Mouse (Mus musculus) splenic B cell, adult 2 months (primary cell): ENCODE measurements at regions not wholly inside any gene's neighbourhood (a gene's known extent, or its start where the extent isn't known, plus 50 kb on each side); places are given as distances from the start of the nearest gene placed in this dataset.

Experiments
- DNase-seq: peaks from one replicate; pipeline ENCODE4 v3.0.0-alpha.2; 2011; ENCODE audit warnings: low read depth, low spot score
- H3K27me3 ChIP-seq: 2 replicates; pipeline ENCODE4 v1.6.1; 2012; ENCODE audit warnings: mild to moderate bottlenecking, low read length, moderate library complexity, mixed read lengths; ENCODE audit not compliant: control insufficient read depth, poor library complexity, insufficient read depth, severe bottlenecking
- H3K36me3 ChIP-seq: 2 replicates; pipeline ENCODE4 v1.6.1; 2012; ENCODE audit warnings: mild to moderate bottlenecking, low read length, moderate library complexity, mixed read lengths; ENCODE audit not compliant: control insufficient read depth, poor library complexity, insufficient read depth, severe bottlenecking

DNA sequence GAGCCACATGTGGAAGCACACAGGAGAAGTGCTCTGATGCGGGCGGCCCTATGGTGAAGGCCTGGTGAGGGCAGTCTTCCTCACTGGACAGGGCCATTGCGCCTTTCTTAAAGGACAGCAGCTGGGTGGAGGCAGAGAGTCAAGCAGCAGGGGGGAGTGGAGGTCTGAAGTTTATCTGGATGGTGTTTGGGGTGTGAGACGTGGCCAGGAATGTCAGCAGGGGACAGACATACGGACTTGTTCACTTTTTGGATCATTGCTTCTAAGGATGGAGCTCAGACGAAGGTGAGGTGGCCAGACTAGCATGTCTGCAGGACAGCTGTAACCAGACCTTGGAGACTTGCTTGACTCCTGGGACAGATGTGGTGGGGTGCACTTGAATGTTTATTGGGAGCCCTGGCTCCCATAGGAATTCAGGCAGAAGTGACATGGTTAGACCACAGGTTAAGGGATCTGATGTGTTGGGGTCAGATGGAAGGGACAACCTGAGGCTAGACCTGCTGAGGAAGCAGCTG, 86.0 kb upstream of the Gm26897 start:
- Histone ChIP-seq H3K27me3 (no peaks in the 10 kb centered on the region), H3K36me3 (no peaks in the 10 kb centered on the region)
- no peak for DNase-seq

DNA sequence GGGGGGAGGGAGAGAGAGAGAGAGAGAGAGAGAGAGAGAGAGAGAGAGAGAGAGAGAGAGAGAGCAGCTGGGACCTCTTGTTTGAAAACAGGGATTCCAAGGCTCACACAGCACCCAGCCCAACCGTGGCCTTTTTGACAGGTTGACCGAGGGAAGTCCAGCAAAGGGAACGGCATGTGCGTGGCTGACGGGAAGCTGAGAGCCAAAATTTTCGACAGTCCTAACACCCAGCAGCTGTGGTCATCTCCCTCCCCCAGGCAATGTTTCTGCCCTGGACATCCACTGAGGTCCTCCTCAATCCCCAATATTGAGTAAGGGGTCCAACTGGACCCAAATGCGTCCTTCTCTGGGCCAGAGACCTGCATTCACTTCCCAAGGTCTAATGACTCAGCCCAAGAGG, 85.2 kb upstream of the Gm26897 start:
- H3K27me3 ChIP-seq, result no peaks in the 10 kb centered on the region
- no peaks in the 10 kb centered on the region for H3K36me3 ChIP-seq
- DNase-seq, result no peak

DNA sequence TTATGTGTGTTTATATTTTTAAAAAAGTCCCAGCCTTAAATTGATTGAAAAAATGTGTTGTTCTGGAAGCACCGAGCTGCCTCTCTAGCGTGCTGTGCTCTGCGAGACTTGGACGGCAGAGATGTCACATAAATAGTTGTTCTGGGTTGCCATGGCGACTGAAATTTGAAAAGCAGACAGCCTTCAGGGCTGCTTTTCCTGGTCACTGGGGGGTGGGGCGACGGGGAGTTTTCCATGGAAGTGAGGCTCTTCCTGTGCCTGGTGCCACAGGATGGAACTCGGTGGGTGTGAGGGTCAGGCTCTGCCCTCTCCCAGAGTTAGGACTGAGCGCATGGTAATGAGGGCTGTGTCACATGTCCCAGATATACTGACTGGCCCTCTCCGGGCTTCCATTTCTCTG, 84.7 kb upstream of the Gm26897 start:
- no peaks in the 10 kb centered on the region for H3K27me3 ChIP-seq
- H3K36me3 ChIP-seq, result no peaks in the 10 kb centered on the region
- DNase-seq, result no peak

DNA sequence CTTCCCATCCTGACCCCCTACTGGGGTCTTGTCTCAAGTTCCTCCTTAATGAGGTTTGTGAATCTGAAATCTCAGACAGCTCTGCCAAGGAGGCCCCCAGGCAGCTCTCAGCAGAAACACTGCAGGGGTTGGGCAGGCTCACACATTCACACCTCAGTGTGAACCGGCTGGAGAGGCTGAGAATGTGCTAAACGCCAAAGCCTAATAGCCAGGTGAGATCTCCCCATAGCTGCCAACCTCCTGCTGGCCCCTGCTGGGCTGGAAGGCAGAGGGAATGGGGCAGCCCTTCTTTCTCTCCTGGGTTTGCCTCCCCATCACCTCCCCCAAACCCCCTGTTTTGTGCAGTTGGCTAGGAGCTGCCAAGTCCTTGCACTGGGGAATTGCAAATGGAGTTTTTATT, 81.3 kb upstream of the Gm26897 start:
- no peaks in the 10 kb centered on the region for H3K27me3 ChIP-seq
- no peaks in the 10 kb centered on the region for H3K36me3 ChIP-seq
- DNase-seq, result no peak

DNA sequence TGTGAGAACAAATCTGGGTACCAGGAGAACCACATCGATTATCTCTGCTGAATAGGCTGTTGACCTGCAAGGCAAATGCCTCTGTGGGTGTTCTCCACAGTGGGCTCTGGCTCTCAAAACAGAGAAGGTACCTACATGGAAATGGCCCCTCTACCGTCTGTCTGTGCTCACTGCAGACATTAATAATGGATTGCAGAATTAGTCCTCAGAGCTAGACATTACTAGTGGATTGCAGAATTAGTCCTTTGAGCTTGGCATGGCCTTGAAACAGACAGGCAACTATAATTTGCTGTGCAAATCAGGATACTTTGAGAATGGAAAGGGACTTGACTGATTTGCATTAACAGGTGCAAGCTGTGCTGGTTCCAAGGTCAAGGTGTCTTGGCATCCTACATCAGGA, 77.3 kb upstream of the Gm26897 start:
- Histone ChIP-seq H3K36me3 (no peaks in the 10 kb centered on the region), H3K27me3 (no peaks in the 10 kb centered on the region)
- DNase-seq, result no peak

DNA sequence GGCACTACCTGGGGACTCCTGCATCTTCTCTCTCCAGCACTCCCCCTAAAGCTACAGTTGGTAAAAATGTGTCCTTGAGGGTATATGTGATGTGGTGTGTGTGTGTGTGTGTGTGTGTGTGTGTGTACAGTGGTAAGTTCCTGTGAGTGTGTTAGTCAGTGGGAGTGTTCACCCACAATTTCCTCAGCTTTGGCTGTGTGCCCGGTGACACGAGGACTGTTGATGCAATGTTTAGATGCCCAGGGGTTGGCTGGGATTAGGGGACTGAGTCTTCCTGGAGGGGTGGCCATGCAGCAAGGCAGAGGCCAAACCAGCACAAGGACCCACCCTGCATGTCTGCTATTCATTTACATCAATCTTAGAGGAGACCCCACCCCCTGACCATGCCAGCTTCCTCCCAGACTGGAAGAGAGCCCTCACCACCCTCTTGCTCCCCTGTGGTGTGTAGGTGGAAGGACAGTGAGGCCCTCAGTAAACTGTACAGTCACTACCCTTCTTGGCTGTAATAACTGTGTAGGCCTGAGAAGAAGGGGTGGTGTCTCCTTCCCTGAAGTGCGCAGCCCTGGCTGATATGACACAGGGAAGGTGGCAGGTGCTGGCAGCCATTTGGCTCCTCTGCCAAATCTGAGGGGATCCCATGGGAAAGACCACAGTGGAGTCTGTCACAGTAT, 75.8 kb upstream of the Gm26897 start:
- Histone ChIP-seq H3K27me3 (no peaks in the 10 kb centered on the region), H3K36me3 (no peaks in the 10 kb centered on the region)
- no peak for DNase-seq

DNA sequence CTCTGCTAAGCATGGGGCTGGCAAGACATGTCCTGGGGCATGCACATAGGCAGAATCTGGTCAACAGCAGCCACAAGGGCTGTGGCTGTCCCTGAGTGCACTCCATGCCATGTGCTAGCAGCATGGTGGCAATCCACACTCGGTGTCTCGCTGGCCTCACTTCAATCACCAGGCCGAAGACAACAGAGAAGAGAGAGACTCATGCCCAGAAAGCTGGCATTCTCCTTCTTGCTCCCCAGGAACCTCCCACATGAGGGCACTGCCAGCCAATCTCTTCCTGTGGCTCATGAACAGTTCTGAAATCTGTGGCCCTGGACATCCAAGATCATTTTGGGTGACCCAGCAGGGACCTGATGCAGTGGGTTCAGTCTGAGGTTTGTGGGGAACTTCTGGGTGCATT, 74.5 kb upstream of the Gm26897 start:
- H3K36me3 ChIP-seq, result no peaks in the 10 kb centered on the region
- no peaks in the 10 kb centered on the region for H3K27me3 ChIP-seq
- DNase-seq, result no peak

DNA sequence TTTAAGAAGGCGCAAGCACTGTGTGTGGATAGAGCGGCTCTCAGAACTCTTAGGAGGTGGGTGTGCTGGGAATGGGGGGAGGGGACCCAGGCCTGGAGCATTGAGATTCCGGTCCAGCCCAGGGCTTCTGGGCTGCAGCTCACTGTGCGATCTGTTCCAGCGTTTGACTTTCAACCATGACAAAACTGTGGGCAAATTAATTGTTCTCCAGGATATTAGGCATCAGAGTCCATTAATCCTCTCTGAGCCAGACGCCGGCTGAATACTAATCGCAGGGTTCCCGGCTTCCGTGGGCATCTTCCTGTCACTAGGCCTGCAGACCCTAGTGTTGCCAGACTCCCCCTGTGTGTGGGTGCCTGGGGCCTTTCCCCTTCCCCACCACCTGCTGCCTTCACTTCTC, 73.3 kb upstream of the Gm26897 start:
- DNase-seq, result no peak

DNA sequence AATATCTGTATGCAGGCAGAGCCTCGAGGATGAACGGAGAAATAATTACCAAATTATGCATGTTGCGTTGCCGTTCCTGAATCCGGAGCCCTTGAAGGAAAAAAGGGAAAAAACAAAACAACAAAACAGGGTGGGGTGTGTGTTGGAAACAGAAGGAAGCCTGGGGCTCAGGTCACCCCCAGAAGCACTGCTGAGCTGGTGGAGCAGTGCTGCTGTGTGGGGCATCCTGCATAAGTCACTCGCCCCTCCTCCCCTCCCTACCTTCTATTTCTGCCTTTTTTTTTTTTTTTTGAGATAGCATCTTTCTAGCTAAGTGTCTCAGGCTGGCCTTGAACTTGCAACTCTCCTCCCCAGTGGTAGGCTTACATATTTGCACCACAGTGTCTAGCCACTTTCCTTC, 72.8 kb upstream of the Gm26897 start:
- DNase-seq, result no peak
- H3K27me3 ChIP-seq, result no peaks in the 10 kb centered on the region
- no peaks in the 10 kb centered on the region for H3K36me3 ChIP-seq

More for the DNA sequence above, 73.3 kb upstream of the Gm26897 start:
- Histone ChIP-seq H3K36me3 (no peaks in the 10 kb centered on the region), H3K27me3 (no peaks in the 10 kb centered on the region)

DNA sequence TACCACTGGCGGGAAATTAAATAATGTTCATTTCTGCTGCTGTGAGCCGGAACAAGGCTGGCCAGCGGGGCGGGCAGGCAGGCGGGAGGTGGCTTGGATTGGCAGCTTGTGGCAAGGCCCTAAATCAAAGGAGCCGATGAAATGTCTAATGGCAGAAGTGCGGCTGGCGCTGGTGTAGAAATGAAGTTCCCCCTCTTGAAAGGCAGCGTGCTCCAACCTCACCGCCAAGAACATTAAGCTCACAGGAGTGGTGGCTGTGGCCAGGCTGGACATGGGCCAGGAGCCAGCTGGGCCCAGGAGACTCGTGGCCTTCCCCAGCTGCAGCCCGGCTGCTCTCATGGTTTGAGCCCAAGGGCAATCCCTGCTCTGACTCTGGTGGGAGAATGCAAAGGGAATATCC, 71.8 kb upstream of the Gm26897 start:
- Histone ChIP-seq H3K36me3 (no peaks in the 10 kb centered on the region), H3K27me3 (no peaks in the 10 kb centered on the region)
- DNase-seq, result no peak

DNA sequence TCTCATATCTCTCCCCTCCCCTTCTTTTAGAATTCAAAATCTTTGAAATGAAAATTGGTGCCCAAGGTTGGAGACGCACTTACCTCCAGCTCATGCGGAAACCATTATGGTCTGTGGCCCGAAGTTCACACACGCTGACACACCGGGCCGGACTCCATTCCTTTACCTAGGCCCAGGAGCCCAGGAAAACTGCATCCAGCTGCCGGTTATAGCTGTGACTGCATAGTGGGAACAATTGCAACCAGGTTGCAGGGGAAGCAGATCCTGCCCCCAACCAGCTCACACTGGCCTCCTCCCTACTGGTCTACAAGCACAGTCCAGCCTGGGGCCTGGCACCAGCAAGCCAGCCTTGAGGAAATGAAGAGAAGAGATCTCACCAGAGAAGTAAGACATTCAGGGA, 69.9 kb upstream of the Gm26897 start:
- Histone ChIP-seq H3K36me3 (no peaks in the 10 kb centered on the region), H3K27me3 (no peaks in the 10 kb centered on the region)
- DNase-seq, result no peak

DNA sequence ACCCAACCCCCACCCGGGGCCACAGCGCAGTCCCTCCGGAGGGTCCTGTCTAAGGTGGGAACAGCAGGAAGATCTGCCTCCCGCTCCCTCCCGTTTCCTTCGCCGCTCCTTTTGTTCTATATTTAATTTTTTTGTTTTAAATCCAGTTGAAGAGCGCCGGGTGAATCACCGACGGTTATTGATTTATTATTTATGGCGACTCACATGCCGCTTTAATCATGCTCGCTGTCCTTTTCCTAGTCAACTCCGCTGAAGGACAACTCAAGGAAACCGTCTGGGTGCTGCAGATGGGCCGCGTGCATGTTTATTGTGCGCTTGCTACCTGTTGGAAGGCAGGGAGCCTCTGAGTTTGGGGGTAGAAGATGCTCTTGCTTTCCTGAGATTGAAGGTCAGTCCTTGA, 68.3 kb upstream of the Gm26897 start:
- no peaks in the 10 kb centered on the region for H3K36me3 ChIP-seq
- no peaks in the 10 kb centered on the region for H3K27me3 ChIP-seq
- DNase-seq, result no peak

DNA sequence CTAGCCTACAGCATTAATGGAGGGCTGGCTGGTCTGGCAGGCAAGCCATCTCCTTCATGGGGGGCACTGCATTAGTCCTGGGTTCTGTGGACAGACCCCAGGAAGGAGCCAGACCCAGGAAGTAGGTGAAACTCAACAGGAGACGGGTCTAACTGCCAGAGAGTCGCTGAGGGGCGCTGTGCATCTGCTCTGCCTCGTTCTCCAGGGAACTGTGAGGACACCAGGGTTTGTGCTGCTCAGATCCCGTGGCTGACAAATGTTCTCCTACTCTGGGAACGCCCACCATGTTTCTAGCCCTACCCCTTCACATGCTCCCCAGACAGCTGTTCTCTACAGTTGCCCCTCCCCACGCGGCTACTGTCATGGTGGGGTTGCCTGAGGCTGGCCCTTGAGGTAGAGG, 67.7 kb upstream of the Gm26897 start:
- H3K36me3 ChIP-seq, result no peaks in the 10 kb centered on the region
- no peaks in the 10 kb centered on the region for H3K27me3 ChIP-seq
- DNase-seq, result no peak

DNA sequence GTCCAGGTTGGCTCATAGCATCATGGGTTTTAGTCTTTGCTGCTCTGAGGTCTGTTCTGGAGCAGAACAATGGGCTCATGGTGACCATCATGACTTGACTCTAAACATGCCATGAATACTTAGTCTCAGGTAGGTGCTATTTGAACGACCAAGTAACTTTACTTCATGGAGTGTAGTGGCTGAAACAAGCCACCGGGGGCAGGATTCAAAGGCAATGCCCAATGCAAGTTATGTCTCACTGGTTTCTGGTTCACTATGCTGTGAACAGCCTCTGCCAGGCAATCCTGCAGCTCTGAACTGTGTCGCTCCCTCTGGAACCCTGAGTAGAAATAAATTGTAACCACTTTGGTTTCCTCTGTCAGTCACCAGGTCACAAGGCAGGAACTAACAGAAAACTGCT, 65.8 kb upstream of the Gm26897 start:
- no peaks in the 10 kb centered on the region for H3K27me3 ChIP-seq
- DNase-seq, result peak; percentile 8
- H3K36me3 ChIP-seq, result no peaks in the 10 kb centered on the region

DNA sequence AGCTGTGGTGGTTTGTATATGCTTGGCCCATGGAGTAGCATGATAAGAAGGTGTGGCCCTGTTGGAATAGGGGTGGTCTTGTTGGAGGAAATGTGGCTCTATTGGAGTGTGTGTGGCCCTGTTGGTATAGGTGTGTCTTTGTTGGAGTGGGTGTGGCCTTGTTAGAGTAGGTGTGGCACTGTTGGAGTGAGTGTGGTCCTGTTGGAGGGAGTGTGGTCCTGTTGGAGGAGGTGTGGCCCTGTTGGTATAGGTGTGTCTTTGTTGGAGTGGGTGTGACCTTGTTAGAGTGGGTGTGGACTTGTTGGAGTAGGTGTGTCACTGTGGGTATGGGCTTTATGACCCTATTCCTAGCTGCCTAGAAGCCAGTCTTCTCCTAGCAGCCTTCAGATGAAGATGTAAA, 64.6 kb upstream of the Gm26897 start:
- no peak for DNase-seq
- no peaks in the 10 kb centered on the region for H3K36me3 ChIP-seq
- no peaks in the 10 kb centered on the region for H3K27me3 ChIP-seq

DNA sequence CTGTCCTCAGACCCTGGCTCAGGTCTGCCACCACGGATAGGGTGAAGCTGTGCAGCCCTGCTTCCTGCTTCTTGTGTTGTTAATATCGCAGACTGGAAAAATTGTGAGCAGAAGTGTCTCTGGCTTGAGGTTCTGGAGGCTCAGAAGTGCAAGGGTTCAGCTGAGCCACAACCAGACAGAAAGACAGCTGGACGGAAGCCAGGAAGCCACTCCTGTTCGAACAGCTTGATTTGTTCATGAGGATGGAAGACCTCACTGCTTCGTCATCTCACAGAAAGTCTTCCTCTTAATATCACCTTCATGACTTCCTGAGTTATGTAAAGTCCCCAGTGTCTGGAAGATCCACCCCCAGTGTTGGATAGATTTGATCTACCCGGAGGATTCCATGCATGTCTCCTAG, 62.0 kb upstream of the Gm26897 start:
- DNase-seq, result no peak
- Histone ChIP-seq H3K27me3 (no peaks in the 10 kb centered on the region), H3K36me3 (no peaks in the 10 kb centered on the region)
